Mouse (Mus musculus) stomach, postnatal 0 days (tissue): ENCODE measurements at regions not wholly inside any gene's neighbourhood (a gene's known extent, or its start where the extent isn't known, plus 50 kb on each side); places are given as distances from the start of the nearest gene placed in this dataset.

Source experiments
- CTCF ChIP-seq: IDR thresholded peaks from 2 replicates; pipeline ENCODE4 v1.5.1; 2016; ENCODE audit warnings: antibody characterized with exemption, low read depth, mild to moderate bottlenecking, moderate library complexity
- EP300 ChIP-seq: optimal IDR thresholded peaks from 2 replicates; pipeline ENCODE3; 2016; ENCODE audit warnings: antibody characterized with exemption

DNA sequence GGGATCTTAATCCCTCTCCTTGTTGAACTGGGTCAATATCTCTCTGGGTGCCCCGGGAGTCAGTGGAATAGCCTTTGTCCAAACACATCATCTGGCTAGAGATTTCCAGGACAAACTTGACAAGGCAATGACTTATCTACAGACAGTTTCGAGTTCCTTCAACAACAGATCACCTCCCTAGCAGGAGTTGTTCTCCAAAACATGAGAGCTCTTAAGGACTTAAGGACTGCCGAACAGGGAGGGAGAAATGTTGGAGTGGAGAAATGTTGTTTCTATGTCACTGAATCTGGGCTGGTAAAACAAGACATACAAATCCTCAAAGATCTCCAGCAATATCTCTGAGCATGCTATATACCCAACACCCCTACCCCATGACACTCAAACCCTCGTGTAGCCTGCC is 59.7 kb upstream of the Cox10 start:
- no peak for TF ChIP-seq CTCF
- TF ChIP-seq EP300 = no peak
